Mouse (Mus musculus): ENCODE data around the gene Kndc1.

DNA sequence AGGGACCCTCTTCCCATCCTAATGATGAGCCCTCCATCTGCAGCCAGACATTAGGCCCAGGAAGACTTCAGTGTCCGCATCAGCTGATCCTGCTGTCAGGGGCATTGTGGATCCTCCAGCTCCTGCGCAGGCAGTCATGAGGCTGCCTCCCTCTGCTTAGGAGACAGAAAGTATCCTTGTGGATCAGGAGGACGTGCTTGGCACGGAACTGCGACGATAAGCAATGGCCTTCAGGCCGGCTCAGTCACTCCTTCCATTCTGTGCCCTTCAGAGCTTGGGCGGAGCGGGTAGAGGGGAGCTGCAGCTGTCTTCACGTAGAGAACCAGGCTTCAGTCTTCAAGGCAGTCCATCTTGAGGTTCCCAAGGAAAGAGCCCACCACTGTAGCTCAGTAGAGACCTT, 66.6 kb downstream of the Kndc1 start:
- no peak for TF ChIP-seq CTCF (IDR thresholded peaks at IDR 0.05; ENCODE audit: control insufficient read depth, insufficient read depth, low read length)
- TF ChIP-seq POLR2A (IDR thresholded peaks at IDR 0.05; ENCODE audit: borderline replicate concordance, control insufficient read depth, low read depth, low read length) = no peak

Measured in bone marrow, adult 2 months (tissue).